Mouse (Mus musculus): ENCODE measurements at regions not wholly inside any gene's neighbourhood (a gene's known extent, or its start where the extent isn't known, plus 50 kb on each side); places are given as distances from the start of the nearest gene placed in this dataset.
"Not testable (repeated sequence)": the region's sequence is repeated elsewhere in the genome, so short reads cannot be mapped to it uniquely, and the experiment has no call there.

GRCm38 (mm10) chr17:82674593-82674992 lies 540.5 kb upstream of the Pkdcc start:
- ATAC-seq (ENCODE audit: low FRiP score) (no peak), DNase-seq (ENCODE audit: low spot score) (no peak)
- no peak overlapping the region for H3K4me2 ChIP-seq (replicated peaks)
- no peak overlapping the region for H3K9ac ChIP-seq
- no peak overlapping the region for H3K27ac ChIP-seq
- H3K36me3 ChIP-seq (replicated peaks; ENCODE audit: control insufficient read depth, insufficient read depth) = no peaks in the 10 kb centered on the region
- WGBS = 97% methylated on average over 2 of the region's 2 CpGs
- H3K9me3 ChIP-seq (ENCODE audit: control insufficient read depth, low read length) = no peaks in the 10 kb centered on the region
- H3K27me3 ChIP-seq (ENCODE audit: control insufficient read depth, insufficient read depth, low read length) = no peaks in the 10 kb centered on the region
- H3K4me3 ChIP-seq (replicated peaks; ENCODE audit: low read length) = no peak overlapping the region
- H3K4me1 ChIP-seq (replicated peaks; ENCODE audit: control insufficient read depth, insufficient read depth, low read length) = no peaks in the 10 kb centered on the region

GRCm38 (mm10) chr17:82666557-82666956 lies 548.5 kb upstream of the Pkdcc start:
- H3K4me1 ChIP-seq (replicated peaks; ENCODE audit: control insufficient read depth, insufficient read depth, low read length); ATAC-seq (ENCODE audit: low FRiP score); H3K9me3 ChIP-seq (ENCODE audit: control insufficient read depth, low read length); DNase-seq (ENCODE audit: low spot score); H3K4me2 ChIP-seq (replicated peaks); H3K4me3 ChIP-seq (replicated peaks; ENCODE audit: low read length); H3K36me3 ChIP-seq (replicated peaks; ENCODE audit: control insufficient read depth, insufficient read depth); H3K27me3 ChIP-seq (ENCODE audit: control insufficient read depth, insufficient read depth, low read length); H3K9ac ChIP-seq; H3K27ac ChIP-seq: not testable (repeated sequence)
- 66% methylated on average over 1 of the region's 1 CpGs for WGBS

- H3K4me1 ChIP-seq (replicated peaks; ENCODE audit: control insufficient read depth, insufficient read depth, low read length) = no peaks in the 10 kb centered on the region
- H3K9me3 ChIP-seq (ENCODE audit: control insufficient read depth, low read length) = no peaks in the 10 kb centered on the region
- WGBS = 91% methylated on average over 6 of the region's 6 CpGs
- H3K4me2 ChIP-seq (replicated peaks) = no peak overlapping the region
- ATAC-seq (ENCODE audit: low FRiP score) (no peak), DNase-seq (ENCODE audit: low spot score) (no peak)
- H3K27me3 ChIP-seq (ENCODE audit: control insufficient read depth, insufficient read depth, low read length) = no peaks in the 10 kb centered on the region
- H3K36me3 ChIP-seq (replicated peaks; ENCODE audit: control insufficient read depth, insufficient read depth) = no peaks in the 10 kb centered on the region
- H3K9ac ChIP-seq = no peak overlapping the region
- H3K4me3 ChIP-seq (replicated peaks; ENCODE audit: low read length) = no peak overlapping the region
- no peak overlapping the region for H3K27ac ChIP-seq
These were observed 550.7 kb upstream of the Pkdcc start for GRCm38 (mm10) chr17:82664352-82664751.

GRCm38 (mm10) chr17:82636459-82637189 lies 578.5 kb upstream of the Pkdcc start:
- H3K27me3 ChIP-seq (ENCODE audit: control insufficient read depth, insufficient read depth, low read length) = no peaks in the 10 kb centered on the region
- no peaks in the 10 kb centered on the region for H3K4me1 ChIP-seq (replicated peaks; ENCODE audit: control insufficient read depth, insufficient read depth, low read length)
- no peak overlapping the region for H3K9ac ChIP-seq
- no peak overlapping the region for H3K4me2 ChIP-seq (replicated peaks)
- WGBS = 88% methylated on average over 1 of the region's 1 CpGs
- no peaks in the 10 kb centered on the region for H3K9me3 ChIP-seq (ENCODE audit: control insufficient read depth, low read length)
- no peak overlapping the region for H3K4me3 ChIP-seq (replicated peaks; ENCODE audit: low read length)
- no peak overlapping the region for H3K27ac ChIP-seq
- no peak for DNase-seq (ENCODE audit: low spot score)
- ATAC-seq (ENCODE audit: low FRiP score) = no peak
- no peaks in the 10 kb centered on the region for H3K36me3 ChIP-seq (replicated peaks; ENCODE audit: control insufficient read depth, insufficient read depth)

- Histone ChIP-seq H3K27me3 (ENCODE audit: control insufficient read depth, insufficient read depth, low read length) (no peaks in the 10 kb centered on the region), H3K36me3 (replicated peaks; ENCODE audit: control insufficient read depth, insufficient read depth) (no peaks in the 10 kb centered on the region), H3K4me2 (replicated peaks) (no peak overlapping the region), H3K9me3 (ENCODE audit: control insufficient read depth, low read length) (no peaks in the 10 kb centered on the region), H3K9ac (no peak overlapping the region), H3K4me1 (replicated peaks; ENCODE audit: control insufficient read depth, insufficient read depth, low read length) (no peaks in the 10 kb centered on the region), H3K4me3 (replicated peaks; ENCODE audit: low read length) (no peak overlapping the region), H3K27ac (no peak overlapping the region)
- DNase-seq (ENCODE audit: low spot score) (no peak), ATAC-seq (ENCODE audit: low FRiP score) (no peak)
- 88% methylated on average over 4 of the region's 4 CpGs for WGBS
These were observed 579.2 kb upstream of the Pkdcc start for GRCm38 (mm10) chr17:82635849-82636248.

GRCm38 (mm10) chr17:82606642-82607175 lies 608.4 kb upstream of the Pkdcc start:
- DNase-seq (ENCODE audit: low spot score) (no peak), ATAC-seq (ENCODE audit: low FRiP score) (no peak)
- no peaks in the 10 kb centered on the region for H3K36me3 ChIP-seq (replicated peaks; ENCODE audit: control insufficient read depth, insufficient read depth)
- no peaks in the 10 kb centered on the region for H3K4me1 ChIP-seq (replicated peaks; ENCODE audit: control insufficient read depth, insufficient read depth, low read length)
- WGBS = 79% methylated on average over 3 of the region's 3 CpGs
- H3K4me2 ChIP-seq (replicated peaks) = no peak overlapping the region
- no peak overlapping the region for H3K27ac ChIP-seq
- no peaks in the 10 kb centered on the region for H3K9me3 ChIP-seq (ENCODE audit: control insufficient read depth, low read length)
- H3K27me3 ChIP-seq (ENCODE audit: control insufficient read depth, insufficient read depth, low read length) = no peaks in the 10 kb centered on the region
- no peak overlapping the region for H3K4me3 ChIP-seq (replicated peaks; ENCODE audit: low read length)
- H3K9ac ChIP-seq = no peak overlapping the region

- no peak for DNase-seq (ENCODE audit: low spot score)
- Histone ChIP-seq H3K4me3 (replicated peaks; ENCODE audit: low read length) (no peak overlapping the region), H3K9ac (no peak overlapping the region)
These were observed 631.3 kb upstream of the Pkdcc start for GRCm38 (mm10) chr17:82583801-82584200.

GRCm38 (mm10) chr17:82533521-82533920 lies 681.6 kb upstream of the Pkdcc start:
- Histone ChIP-seq H3K9ac (no peak overlapping the region), H3K27ac (no peak overlapping the region), H3K4me2 (replicated peaks) (no peak overlapping the region), H3K4me3 (replicated peaks; ENCODE audit: low read length) (no peak overlapping the region), H3K36me3 (replicated peaks; ENCODE audit: control insufficient read depth, insufficient read depth) (no peaks in the 10 kb centered on the region), H3K9me3 (ENCODE audit: control insufficient read depth, low read length) (no peaks in the 10 kb centered on the region), H3K27me3 (ENCODE audit: control insufficient read depth, insufficient read depth, low read length) (no peaks in the 10 kb centered on the region), H3K4me1 (replicated peaks; ENCODE audit: control insufficient read depth, insufficient read depth, low read length) (no peaks in the 10 kb centered on the region)
- DNase-seq (ENCODE audit: low spot score) (no peak), ATAC-seq (ENCODE audit: low FRiP score) (no peak)
- 81% methylated on average over 5 of the region's 5 CpGs for WGBS

More at GRCm38 (mm10) chr17:82583801-82584200, 631.3 kb upstream of the Pkdcc start:
- no peaks in the 10 kb centered on the region for H3K4me1 ChIP-seq (replicated peaks; ENCODE audit: control insufficient read depth, insufficient read depth, low read length)
- H3K36me3 ChIP-seq (replicated peaks; ENCODE audit: control insufficient read depth, insufficient read depth) = no peaks in the 10 kb centered on the region
- no peaks in the 10 kb centered on the region for H3K9me3 ChIP-seq (ENCODE audit: control insufficient read depth, low read length)
- H3K27me3 ChIP-seq (ENCODE audit: control insufficient read depth, insufficient read depth, low read length) = no peaks in the 10 kb centered on the region
- no peak overlapping the region for H3K27ac ChIP-seq
- 43% methylated on average over 2 of the region's 2 CpGs for WGBS
- no peak overlapping the region for H3K4me2 ChIP-seq (replicated peaks)
- ATAC-seq (ENCODE audit: low FRiP score) = no peak

- DNase-seq (ENCODE audit: low spot score) = no peak
- Histone ChIP-seq H3K4me3 (replicated peaks; ENCODE audit: low read length) (no peak overlapping the region), H3K4me1 (replicated peaks; ENCODE audit: control insufficient read depth, insufficient read depth, low read length) (no peaks in the 10 kb centered on the region)
These were observed 697.0 kb upstream of the Pkdcc start for GRCm38 (mm10) chr17:82518129-82518528.

GRCm38 (mm10) chr17:82516850-82517249 lies 698.2 kb upstream of the Pkdcc start:
- Histone ChIP-seq H3K9me3 (ENCODE audit: control insufficient read depth, low read length) (no peaks in the 10 kb centered on the region), H3K27me3 (ENCODE audit: control insufficient read depth, insufficient read depth, low read length) (no peaks in the 10 kb centered on the region), H3K36me3 (replicated peaks; ENCODE audit: control insufficient read depth, insufficient read depth) (no peaks in the 10 kb centered on the region), H3K4me2 (replicated peaks) (no peak overlapping the region), H3K9ac (no peak overlapping the region), H3K4me1 (replicated peaks; ENCODE audit: control insufficient read depth, insufficient read depth, low read length) (no peaks in the 10 kb centered on the region), H3K27ac (no peak overlapping the region), H3K4me3 (replicated peaks; ENCODE audit: low read length) (no peak overlapping the region)
- DNase-seq (ENCODE audit: low spot score) (no peak), ATAC-seq (ENCODE audit: low FRiP score) (no peak)
- 76% methylated on average over 3 of the region's 3 CpGs for WGBS

More at GRCm38 (mm10) chr17:82518129-82518528, 697.0 kb upstream of the Pkdcc start:
- Histone ChIP-seq H3K36me3 (replicated peaks; ENCODE audit: control insufficient read depth, insufficient read depth) (no peaks in the 10 kb centered on the region), H3K4me2 (replicated peaks) (no peak overlapping the region), H3K9me3 (ENCODE audit: control insufficient read depth, low read length) (no peaks in the 10 kb centered on the region), H3K27ac (no peak overlapping the region), H3K27me3 (ENCODE audit: control insufficient read depth, insufficient read depth, low read length) (no peaks in the 10 kb centered on the region), H3K9ac (no peak overlapping the region)
- no peak for ATAC-seq (ENCODE audit: low FRiP score)

Data from hindbrain, embryonic 14.5 days (tissue).